Mouse (Mus musculus): ENCODE data around the gene Coq8b.
A peak's percentile ranks its signal among the peaks of the same experiment; 100 is the strongest.

Coq8b gene

DNA sequence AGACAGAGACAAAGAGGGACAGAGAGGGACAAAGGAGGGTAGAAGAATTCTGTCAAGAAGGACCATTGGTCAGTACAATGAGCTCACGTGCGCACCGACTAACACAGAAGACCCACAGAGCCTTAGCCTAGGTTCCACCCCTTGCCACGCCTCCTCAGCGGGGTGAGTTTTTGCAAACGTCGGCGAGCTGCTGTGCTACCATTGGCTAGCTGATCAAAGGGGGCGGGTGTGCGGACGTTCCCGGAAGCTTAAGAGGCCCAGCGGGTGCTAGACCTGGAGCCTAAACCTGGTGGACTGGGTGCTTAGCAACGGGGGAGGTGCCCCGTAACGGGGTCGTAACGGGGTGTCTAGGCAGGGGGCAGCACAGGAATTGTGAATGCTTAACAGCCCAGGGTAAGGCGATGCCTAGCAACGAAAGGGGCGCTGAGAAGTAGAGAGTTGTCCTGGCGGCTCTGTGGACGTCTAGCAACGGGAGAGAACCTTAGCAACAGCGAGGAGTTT is at the start of gene Coq8b:
Coq8b (plus strand) TSS at position 243 of the 501 bp plus-strand sequence.
- peak; percentile 98 for DNase-seq (ENCODE audit: low read depth)

DNA sequence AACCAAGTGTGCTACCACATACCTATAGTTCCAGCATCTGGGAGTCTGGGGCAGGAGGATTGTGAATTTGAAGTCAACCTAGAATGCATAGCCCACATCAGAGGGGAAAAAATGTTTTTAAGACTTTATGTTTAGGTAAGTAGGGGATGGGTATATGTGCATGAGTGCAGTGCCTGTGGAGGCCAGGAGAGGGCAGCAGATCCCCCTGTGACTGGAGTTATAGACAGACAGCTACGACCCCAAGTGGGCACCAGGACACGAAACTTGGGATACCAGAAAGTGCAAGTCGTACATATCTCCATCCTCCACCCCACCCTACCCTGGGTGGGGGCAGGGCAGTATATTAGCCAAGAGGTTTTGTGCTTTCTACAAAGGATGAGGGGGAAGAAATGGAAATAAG is 47.9 kb upstream of the Coq8b start:
- DNase-seq (ENCODE audit: low read depth), result peak; percentile 74

DNA sequence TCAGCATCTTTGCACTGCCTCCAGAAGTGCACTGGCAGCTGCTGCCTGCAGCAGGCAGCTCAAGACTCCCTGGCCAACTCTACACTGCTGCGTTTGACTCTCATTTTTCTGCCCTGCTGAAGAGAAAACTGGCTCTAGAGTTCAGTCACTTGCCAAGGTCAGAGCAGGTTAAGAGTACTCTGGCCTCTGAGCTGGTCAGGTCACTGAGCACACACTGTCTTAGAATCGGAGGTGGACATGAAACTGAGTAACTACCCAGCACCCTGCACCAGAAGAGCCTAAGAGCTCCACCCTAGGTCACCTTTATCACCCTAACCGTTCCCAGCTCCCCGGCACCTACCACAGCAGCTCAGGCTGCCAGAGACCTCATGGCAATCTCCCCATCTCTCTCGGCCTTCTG is 46.8 kb upstream of the Coq8b start:
- DNase-seq (ENCODE audit: low read depth), result no peak

GRCm38 (mm10) chr7:27189271-27189931 is 43.4 kb upstream of the Coq8b start:
- peak; percentile 34 for DNase-seq (ENCODE audit: low read depth)

GRCm38 (mm10) chr7:27192434-27192833 is 40.4 kb upstream of the Coq8b start:
- DNase-seq (ENCODE audit: low read depth), result no peak

- DNase-seq (ENCODE audit: low read depth), result no peak
Measured at GRCm38 (mm10) chr7:27193731-27194130, 39.1 kb upstream of the Coq8b start.

DNA sequence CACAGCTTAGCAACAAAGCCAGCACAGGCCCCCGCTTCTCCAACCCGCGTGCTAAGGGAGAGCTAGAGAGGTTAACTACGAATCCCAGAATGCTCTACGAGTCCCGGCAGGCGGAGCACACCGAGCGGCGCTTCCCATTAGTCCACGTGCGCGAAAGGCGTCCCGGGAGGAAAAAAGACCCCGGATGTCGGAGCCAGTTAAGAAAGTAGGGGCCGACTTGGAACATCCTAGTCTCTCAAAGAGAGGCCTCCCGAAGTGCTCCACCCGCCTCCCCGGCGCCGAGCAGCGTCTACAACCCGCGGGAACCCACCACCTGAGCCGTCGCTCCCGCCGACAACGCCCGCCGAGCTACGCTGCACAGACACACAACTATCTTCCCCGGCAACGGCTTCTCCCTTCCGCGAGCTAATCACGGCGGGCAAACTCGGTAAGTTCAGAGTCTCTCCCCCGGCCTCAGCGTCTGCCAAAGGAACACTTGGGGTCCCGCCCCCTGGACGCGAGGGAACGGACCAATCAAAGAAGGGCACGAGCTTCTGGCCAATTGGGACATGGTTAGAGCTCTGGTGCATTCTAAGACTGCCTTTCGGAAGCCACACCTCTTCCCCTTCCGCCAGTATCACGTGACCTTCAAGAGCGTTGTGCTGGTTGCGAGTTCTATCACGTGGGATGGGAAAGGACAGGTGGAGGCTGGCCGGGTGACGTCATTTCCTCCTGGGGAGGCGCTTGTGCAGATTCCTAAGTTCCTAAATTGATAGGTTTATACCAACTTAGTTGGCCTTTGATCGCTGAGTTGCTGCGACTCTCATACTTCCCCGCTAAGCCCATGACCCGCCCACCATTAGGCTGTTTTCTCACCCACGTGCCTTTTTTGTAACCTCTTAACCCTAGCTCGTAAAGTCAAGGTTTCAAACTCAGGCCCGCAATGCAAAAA is 36.9 kb upstream of the Coq8b start, which contains the start of the genes BC024978 and Snrpa:
BC024978 (plus strand) TSS at position 101 of the 931 bp plus-strand sequence.
Snrpa (minus strand) TSS at position 591 of the 931 bp plus-strand sequence.
- peak; percentile 99 for DNase-seq (ENCODE audit: low read depth)

DNA sequence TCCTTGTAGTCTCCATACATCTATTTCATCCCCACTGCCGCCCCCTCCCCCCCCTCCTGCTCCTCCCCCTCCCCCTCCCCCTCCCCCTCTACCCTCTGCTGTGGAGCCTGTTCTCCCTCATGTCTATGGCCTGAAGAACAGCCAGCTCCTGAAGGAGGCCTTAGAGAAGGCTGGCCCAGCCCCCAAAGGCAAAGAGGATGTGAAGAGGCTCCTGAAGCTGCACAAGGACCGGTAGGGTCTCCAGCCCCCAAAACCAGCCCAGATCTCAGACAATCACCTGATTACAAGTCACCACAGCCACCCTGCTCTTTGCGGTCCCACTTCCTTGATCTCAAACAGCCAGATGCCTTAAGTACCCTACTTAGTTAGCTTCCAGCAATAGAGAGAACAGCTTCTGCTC is 35.7 kb upstream of the Coq8b start:
- peak; percentile 12 for DNase-seq (ENCODE audit: low read depth)

DNA sequence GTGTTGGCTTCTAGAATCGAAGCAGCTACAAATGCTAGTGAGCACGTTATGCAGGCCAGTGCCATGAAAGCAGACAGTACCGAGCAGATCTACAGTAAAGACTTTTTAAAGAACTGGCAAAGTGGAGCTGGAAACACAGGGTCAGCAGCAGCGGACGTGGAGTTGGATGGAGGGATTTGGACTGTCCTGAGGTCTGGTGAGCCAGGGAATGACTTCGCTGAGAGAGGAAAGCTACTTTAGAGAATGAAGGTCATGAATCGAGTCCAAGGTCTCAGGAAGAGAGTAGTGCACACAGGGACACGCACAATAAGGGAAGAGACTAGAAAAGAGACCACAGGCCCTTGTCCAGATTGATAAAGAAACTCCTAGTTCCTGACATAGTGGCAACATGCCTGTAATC is 35.2 kb upstream of the Coq8b start:
- no peak for DNase-seq (ENCODE audit: low read depth)

DNA sequence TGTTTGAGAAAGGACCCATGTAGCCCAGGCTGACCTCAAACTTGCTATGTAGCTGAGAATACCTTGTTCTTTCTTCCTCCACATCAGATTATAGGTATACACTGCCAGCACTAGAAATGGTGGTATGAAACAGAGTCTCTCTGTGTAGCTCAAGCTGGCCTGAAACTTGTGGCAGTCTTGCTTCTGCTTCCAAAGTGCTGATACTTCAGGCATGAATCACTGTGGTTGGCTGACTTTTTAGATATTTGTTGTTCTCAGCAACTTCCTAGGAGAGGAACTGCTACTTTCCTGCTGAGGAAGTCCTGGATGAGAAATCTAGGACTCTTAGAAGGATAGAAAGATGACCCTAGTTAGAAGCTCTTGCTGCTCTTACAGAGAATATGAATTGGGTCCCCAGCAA is 34.5 kb upstream of the Coq8b start:
- no peak for DNase-seq (ENCODE audit: low read depth)

- DNase-seq (ENCODE audit: low read depth), result no peak
Measured at GRCm38 (mm10) chr7:27198779-27199178, 34.0 kb upstream of the Coq8b start.

GRCm38 (mm10) chr7:27203730-27204449 is 28.9 kb upstream of the Coq8b start:
- no peak for DNase-seq (ENCODE audit: low read depth)

DNA sequence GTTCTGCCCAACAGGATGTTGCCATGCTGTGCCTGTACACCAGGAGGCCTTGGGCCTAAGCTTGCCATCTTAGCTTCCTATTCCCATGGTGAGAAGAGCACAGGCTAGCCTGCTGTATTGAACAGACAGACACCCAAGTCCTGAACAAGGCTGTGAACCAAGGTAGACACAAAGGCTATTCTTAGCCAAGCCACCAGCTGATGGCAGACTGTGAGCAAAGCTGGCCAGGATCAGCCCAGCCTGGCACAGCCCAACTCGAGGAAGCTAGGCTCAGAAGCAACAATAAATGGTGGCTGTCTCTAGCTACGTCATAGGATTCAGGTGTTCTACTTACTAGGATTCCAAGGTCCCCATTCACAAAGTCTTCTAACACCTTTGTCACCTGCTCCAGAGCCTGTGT is 20.2 kb upstream of the Coq8b start:
- no peak for DNase-seq (ENCODE audit: low read depth)

GRCm38 (mm10) chr7:27218586-27218985 is 14.2 kb upstream of the Coq8b start:
- DNase-seq (ENCODE audit: low read depth), result no peak

DNA sequence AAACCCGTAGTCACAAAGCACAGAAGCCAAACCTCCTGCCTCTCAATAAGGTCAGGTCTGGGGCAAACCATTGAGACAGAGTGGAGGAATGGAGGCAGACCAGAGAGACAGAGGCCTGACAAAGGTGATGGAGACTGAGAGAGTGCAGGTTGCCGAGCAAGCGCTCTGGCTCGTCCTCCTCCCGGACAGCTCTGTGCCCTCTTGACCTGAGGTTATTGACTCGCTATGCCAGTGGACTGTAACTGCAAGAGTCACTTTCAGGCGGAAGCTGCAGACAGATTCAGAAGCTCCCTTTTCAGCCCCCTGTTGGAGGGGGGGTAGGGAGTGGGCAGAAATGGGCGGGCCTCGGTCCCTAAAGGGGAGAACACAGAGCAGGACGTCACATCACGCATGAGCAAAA is 12.9 kb upstream of the Coq8b start:
- DNase-seq (ENCODE audit: low read depth), result no peak

- DNase-seq (ENCODE audit: low read depth), result no peak
Measured at GRCm38 (mm10) chr7:27221939-27222338, 10.9 kb upstream of the Coq8b start.

GRCm38 (mm10) chr7:27222538-27222937 is 10.3 kb upstream of the Coq8b start:
- no peak for DNase-seq (ENCODE audit: low read depth)

GRCm38 (mm10) chr7:27224877-27225575 is 7.8 kb upstream of the Coq8b start:
- no peak for DNase-seq (ENCODE audit: low read depth)

GRCm38 (mm10) chr7:27227276-27227675 is 5.5 kb upstream of the Coq8b start:
- no peak for DNase-seq (ENCODE audit: low read depth)

- peak; percentile 40 for DNase-seq (ENCODE audit: low read depth)
Measured at GRCm38 (mm10) chr7:27227676-27228075, 5.1 kb upstream of the Coq8b start.

DNA sequence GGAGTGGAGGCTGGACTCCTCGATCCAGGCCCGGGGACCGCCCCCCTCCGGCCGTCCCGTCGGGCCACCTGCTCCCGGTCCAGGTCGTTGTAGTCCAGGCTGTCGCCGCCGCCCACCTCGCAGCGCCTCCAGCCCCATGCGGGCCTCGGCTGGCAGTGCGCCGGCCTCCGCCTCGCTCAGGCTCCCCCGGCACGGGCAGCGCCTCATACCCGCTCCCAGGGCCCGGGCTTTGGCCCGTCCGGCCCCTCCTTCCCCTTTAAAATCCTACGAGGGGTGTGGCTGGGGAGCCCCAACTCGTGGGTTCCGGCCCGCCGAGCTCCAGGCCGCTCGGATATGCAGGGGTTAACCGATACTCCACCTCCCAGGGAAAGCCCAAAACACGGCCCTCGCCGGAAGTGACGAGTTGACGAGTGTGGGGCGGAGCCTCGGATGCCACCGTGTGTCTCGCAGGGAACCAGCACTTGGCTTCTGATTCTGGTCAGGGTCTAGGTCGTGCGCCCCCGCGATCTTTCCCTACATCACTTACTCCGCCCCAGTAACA is 4.5 kb upstream of the Coq8b start, which contains the start of gene Itpkc:
Itpkc (minus strand) TSS at position 381 of the 541 bp plus-strand sequence.
- DNase-seq (ENCODE audit: low read depth), result peak; percentile 98

All from induced T-regulatory cell, adult 2 months (primary cell).